Mouse (Mus musculus): ENCODE data around the gene H2al1d.
A peak's percentile ranks its signal among the peaks of the same experiment; 100 is the strongest.
"Not testable (repeated sequence)": the region's sequence is repeated elsewhere in the genome, so short reads cannot be mapped to it uniquely, and the experiment has no call there.

The H2al1d gene

DNA sequence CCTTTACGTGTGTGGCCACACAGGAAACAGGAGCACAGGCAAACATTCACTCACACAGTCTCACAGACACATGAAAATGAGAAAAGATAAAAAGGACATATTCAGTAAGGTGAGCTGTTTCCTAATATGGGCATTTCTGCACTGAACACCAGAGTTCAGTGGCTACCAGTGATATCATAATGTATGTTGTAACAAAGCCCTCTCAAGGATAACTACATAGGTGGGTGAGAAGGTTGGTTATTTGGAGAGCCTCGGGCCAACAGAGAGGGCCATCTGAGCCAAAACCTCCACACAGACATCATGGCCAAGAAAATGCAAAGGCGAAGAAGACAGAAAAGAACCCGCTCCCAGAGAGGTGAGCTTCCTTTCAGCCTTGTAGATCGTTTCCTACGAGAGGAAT, at the start of gene H2al1d:
Gene H2al1d (plus strand): TSS at position 301 of the 400 bp plus-strand sequence.
- DNase-seq (ENCODE audit: low spot score) = not testable (repeated sequence)

GRCm38 (mm10) chrX:11264918-11265317, 43.7 kb upstream of the H2al1d start:
- DNase-seq (ENCODE audit: low spot score) = no peak

GRCm38 (mm10) chrX:11267791-11268190, 40.8 kb upstream of the H2al1d start:
- DNase-seq (ENCODE audit: low spot score) = peak; percentile 46

- peak; percentile 8 for DNase-seq (ENCODE audit: low spot score)
Measured at GRCm38 (mm10) chrX:11269074-11269473, 39.5 kb upstream of the H2al1d start.

DNA sequence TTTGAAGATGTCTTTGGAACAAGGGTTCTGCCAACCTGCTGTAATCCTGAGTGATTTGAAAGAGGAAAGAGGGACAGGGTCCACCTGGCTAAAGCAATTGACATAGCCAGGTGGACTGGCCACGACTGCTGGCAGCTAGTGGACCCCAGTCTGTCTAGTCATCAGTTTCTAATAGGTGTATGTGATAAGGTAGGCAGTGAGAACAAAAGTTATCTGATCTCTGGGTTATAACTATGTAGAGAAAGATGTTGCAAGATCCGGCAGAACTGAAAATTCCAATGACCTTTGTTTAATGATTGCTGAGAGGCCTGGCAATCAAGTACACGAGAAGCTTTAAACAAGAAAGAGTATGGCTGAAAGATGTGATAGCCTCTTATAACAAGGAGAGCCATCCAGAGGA, 35.4 kb upstream of the H2al1d start:
- no peak for DNase-seq (ENCODE audit: low spot score)

DNA sequence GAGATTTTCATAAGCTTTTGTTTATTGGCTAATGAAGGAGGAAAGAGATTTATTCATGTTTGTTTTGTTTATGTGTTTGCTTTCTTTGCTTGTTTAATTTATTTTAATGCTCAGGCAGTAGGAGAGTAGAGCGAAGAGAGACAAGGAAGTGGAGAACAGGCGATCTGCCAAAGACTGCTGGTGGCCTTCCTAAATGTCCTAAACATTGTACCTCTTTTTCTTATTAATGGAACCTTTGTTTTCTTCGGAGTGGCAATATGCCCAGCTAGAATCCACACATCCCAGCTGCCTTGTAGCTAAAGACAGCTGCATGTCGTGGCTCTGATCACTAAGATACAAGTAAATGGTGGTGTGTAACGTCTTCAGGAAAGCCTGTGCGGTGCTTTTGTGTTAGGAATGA, 31.5 kb upstream of the H2al1d start:
- no peak for DNase-seq (ENCODE audit: low spot score)

DNA sequence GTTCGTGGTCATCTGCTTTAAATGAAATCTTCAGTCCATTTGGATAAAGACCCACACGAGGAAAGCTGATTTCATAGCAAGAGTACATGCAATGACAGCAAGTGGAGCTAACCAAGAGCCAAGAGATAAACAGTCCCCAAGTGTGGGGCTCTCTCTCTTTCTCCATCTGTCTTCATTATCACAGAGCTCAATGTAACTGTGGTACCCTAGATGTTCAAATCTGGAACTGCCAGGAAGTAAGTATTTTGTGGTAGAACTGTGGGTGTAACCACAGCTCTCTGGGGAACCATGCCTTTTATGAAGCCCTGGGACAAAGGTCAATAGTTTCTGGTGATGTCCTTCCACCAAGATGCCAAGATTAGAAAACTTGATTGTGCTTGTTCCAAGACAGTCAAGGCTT, 27.9 kb upstream of the H2al1d start:
- no peak for DNase-seq (ENCODE audit: low spot score)

GRCm38 (mm10) chrX:11288306-11288882, 20.2 kb upstream of the H2al1d start:
- no peak for DNase-seq (ENCODE audit: low spot score)

DNA sequence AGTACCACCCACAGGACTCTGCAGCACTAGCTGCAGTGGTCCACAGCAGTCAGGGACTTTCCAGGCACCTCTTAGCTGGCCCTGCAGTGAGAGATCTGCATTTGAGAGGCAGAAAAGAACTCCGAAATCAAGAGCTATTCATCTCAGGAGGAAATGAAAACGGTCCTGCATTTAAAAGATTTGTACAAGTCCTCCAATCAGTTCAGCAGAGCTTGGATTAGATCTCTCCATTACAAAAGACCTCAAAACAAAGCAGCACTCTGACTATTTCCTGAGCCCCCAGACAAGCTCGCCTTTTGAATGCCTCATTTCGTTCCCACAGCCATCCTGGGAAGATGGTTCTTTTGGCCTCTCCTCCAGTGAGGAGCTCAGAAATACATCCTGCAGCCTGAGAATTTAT, 19.4 kb upstream of the H2al1d start:
- no peak for DNase-seq (ENCODE audit: low spot score)

DNA sequence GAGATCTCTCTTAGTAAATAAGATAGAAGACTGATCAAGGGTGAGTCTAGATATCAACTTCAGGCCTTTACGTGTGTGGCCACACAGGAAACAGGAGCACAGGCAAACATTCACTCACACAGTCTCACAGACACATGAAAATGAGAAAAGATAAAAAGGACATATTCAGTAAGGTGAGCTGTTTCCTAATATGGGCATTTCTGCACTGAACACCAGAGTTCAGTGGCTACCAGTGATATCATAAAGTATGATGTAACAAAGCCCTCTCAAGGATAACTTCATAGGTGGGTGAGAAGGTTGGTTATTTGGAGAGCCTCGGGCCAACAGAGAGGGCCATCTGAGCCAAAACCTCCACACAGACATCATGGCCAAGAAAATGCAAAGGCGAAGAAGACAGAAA, 9.7 kb upstream of the H2al1d start, which contains the start of gene H2al1a:
Gene H2al1a (plus strand): TSS at position 301 of the 400 bp plus-strand sequence.
- DNase-seq (ENCODE audit: low spot score) = not testable (repeated sequence)

DNA sequence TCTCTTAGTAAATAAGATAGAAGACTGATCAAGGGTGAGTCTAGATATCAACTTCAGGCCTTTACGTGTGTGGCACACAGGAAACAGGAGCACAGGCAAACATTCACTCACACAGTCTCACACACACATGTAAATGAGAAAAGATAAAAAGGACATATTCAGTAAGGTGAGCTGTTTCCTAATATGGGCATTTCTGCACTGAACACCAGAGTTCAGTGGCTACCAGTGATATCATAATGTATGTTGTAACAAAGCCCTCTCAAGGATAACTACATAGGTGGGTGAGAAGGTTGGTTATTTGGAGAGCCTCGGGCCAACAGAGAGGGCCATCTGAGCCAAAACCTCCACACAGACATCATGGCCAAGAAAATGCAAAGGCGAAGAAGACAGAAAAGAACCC, 6.5 kb upstream of the H2al1d start, which contains the start of gene H2al1b:
Gene H2al1b (plus strand): TSS at position 301 of the 400 bp plus-strand sequence.
- not testable (repeated sequence) for DNase-seq (ENCODE audit: low spot score)

DNA sequence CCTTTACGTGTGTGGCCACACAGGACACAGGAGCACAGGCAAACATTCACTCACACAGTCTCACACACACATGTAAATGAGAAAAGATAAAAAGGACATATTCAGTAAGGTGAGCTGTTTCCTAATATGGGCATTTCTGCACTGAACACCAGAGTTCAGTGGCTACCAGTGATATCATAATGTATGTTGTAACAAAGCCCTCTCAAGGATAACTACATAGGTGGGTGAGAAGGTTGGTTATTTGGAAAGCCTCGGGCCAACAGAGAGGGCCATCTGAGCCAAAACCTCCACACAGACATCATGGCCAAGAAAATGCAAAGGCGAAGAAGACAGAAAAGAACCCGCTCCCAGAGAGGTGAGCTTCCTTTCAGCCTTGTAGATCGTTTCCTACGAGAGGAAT, 3.3 kb upstream of the H2al1d start, which contains the start of gene H2al1c:
Gene H2al1c (plus strand): TSS at position 301 of the 400 bp plus-strand sequence.
- DNase-seq (ENCODE audit: low spot score) = not testable (repeated sequence)

- not testable (repeated sequence) for DNase-seq (ENCODE audit: low spot score)
Measured at GRCm38 (mm10) chrX:11311634-11312033, 3.0 kb downstream of the H2al1d start, which contains the start of gene H2al1e. Gene H2al1e, plus strand, starts transcription at chrX:11311934.

- DNase-seq (ENCODE audit: low spot score) = not testable (repeated sequence)
Measured at GRCm38 (mm10) chrX:11314858-11315257, 6.2 kb downstream of the H2al1d start, which contains the start of gene H2al1f. Gene H2al1f, plus strand, starts transcription at chrX:11315158.

DNA sequence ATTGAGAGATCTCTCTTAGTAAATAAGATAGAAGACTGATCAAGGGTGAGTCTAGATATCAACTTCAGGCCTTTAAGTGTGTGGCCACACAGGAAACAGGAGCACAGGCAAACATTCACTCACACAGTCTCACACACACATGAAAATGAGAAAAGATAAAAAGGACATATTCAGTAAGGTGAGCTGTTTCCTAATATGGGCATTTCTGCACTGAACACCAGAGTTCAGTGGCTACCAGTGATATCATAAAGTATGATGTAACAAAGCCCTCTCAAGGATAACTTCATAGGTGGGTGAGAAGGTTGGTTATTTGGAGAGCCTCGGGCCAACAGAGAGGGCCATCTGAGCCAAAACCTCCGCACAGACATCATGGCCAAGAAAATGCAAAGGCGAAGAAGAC, 9.3 kb downstream of the H2al1d start, which contains the start of gene H2al1g:
Gene H2al1g (plus strand): TSS at position 301 of the 400 bp plus-strand sequence.
- not testable (repeated sequence) for DNase-seq (ENCODE audit: low spot score)

- DNase-seq (ENCODE audit: low spot score) = not testable (repeated sequence)
Measured at GRCm38 (mm10) chrX:11321192-11321591, 12.6 kb downstream of the H2al1d start, which contains the start of gene H2al1h. Gene H2al1h, plus strand, starts transcription at chrX:11321492.

DNA sequence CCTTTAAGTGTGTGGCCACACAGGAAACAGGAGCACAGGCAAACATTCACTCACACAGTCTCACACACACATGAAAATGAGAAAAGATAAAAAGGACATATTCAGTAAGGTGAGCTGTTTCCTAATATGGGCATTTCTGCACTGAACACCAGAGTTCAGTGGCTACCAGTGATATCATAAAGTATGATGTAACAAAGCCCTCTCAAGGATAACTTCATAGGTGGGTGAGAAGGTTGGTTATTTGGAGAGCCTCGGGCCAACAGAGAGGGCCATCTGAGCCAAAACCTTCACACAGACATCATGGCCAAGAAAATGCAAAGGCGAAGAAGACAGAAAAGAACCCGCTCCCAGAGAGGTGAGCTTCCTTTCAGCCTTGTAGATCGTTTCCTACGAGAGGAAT, 15.7 kb downstream of the H2al1d start, which contains the start of gene H2al1i:
Gene H2al1i (plus strand): TSS at position 301 of the 400 bp plus-strand sequence.
- not testable (repeated sequence) for DNase-seq (ENCODE audit: low spot score)

DNA sequence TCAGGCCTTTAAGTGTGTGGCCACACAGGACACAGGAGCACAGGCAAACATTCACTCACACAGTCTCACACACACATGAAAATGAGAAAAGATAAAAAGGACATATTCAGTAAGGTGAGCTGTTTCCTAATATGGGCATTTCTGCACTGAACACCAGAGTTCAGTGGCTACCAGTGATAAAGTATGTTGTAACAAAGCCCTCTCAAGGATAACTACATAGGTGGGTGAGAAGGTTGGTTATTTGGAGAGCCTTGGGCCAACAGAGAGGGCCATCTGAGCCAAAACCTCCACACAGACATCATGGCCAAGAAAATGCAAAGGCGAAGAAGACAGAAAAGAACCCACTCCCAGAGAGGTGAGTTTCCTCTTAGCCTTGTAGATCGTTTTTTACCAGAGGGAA, 18.9 kb downstream of the H2al1d start, which contains the start of gene H2al1j:
Gene H2al1j (plus strand): TSS at position 301 of the 400 bp plus-strand sequence.
- DNase-seq (ENCODE audit: low spot score) = not testable (repeated sequence)

- DNase-seq (ENCODE audit: low spot score) = no peak
Measured at GRCm38 (mm10) chrX:11345762-11346161, 37.1 kb downstream of the H2al1d start.

- DNase-seq (ENCODE audit: low spot score) = no peak
Measured at GRCm38 (mm10) chrX:11346756-11347155, 38.1 kb downstream of the H2al1d start.

Measured in urinary bladder, postnatal 14 days (tissue).